Mouse (Mus musculus) midbrain, embryonic 12.5 days (tissue): ENCODE results near the gene Mpp4. TPM values are rescaled to one million over a fixed set of nuclear protein-coding genes. Genes with fewer than 3 reads are reported as not detected.

ENCODE experiments used
- ATAC-seq: fragments of 200-750 bp; cut with Nextera tagmentation; 2 replicates; pipeline ENCODE4 v1.8.0; 2017; ENCODE audit warnings: low read depth, moderate TSS enrichment, moderate library complexity; ENCODE audit not compliant: low FRiP score
- H3K27ac ChIP-seq: fragments of 300-500 bp; sonication (generic); replicated peaks from 2 replicates; pipeline ENCODE4 v1.5.1; 2016; ENCODE audit warnings: mild to moderate bottlenecking
- H3K27me3 ChIP-seq: fragments of 300-500 bp; sonication (generic); 2 replicates; pipeline ENCODE4 v1.6.1; 2016; ENCODE audit warnings: mild to moderate bottlenecking
- H3K36me3 ChIP-seq: fragments of 300-500 bp; sonication (generic); 2 replicates; pipeline ENCODE4 v1.6.1; 2016
- H3K4me1 ChIP-seq: fragments of 300-500 bp; sonication (generic); 2 replicates; pipeline ENCODE4 v1.6.1; 2016
- H3K4me2 ChIP-seq: fragments of 300-500 bp; sonication (generic); replicated peaks from 2 replicates; pipeline ENCODE4 v1.6.1; 2016; ENCODE audit warnings: mild to moderate bottlenecking, moderate library complexity
- H3K4me3 ChIP-seq: fragments of 300-500 bp; sonication (generic); 2 replicates; pipeline ENCODE4 v1.5.1; 2016; ENCODE audit warnings: mild to moderate bottlenecking
- H3K9ac ChIP-seq: fragments of 300-500 bp; sonication (generic); replicated peaks from 2 replicates; pipeline ENCODE4 v1.6.1; 2016; ENCODE audit warnings: mild to moderate bottlenecking, moderate library complexity
- H3K9me3 ChIP-seq: fragments of 300-500 bp; sonication (generic); 2 replicates; pipeline ENCODE4 v1.6.1; 2016; ENCODE audit warnings: mild to moderate bottlenecking
- WGBS: fragments of 180-500 bp; shearing (Covaris S2); methylation state at CpG from one replicate; pipeline ENCODE4 v1.1.7; 2016; 5-methylcytosine and 5-hydroxymethylcytosine counted together
- polyA plus RNA-seq: library from polyadenylated mRNA; unstranded; fragments of >200 nt; fragmentation: Nextera tagmentation; extraction: Ambion mirVana; gene quantifications from 2 replicates; pipeline ENCODE4 v1.2.1, GENCODE M21; 2016

Gene Mpp4
- polyA plus RNA-seq, 1 experiment from 2014 or later: 0.26 TPM

- Histone ChIP-seq H3K4me1 (no peaks in the 10 kb centered on the region), H3K4me2 (no peak overlapping the region), H3K27ac (no peak overlapping the region), H3K27me3 (no peaks in the 10 kb centered on the region), H3K4me3 (no peak overlapping the region), H3K9ac (no peak overlapping the region), H3K9me3 (no peaks in the 10 kb centered on the region), H3K36me3 (no peaks in the 10 kb centered on the region)
- WGBS: 78% methylated on average over 7 of the region's 7 CpGs
- no peak for ATAC-seq
These were observed 34.3 kb downstream of the Mpp4 start for GRCm38 (mm10) chr1:59128879-59129278.

- H3K36me3 ChIP-seq: no peaks in the 10 kb centered on the region
- H3K27ac ChIP-seq: no peak overlapping the region
- H3K4me2 ChIP-seq: no peak overlapping the region
- no peak for ATAC-seq
- no peaks in the 10 kb centered on the region for H3K9me3 ChIP-seq
- WGBS: 79% methylated on average over 5 of the region's 5 CpGs
- no peaks in the 10 kb centered on the region for H3K27me3 ChIP-seq
- no peak overlapping the region for H3K4me3 ChIP-seq
- H3K4me1 ChIP-seq: peaks cover 4% of the 10 kb centered on the region; the same call in 1 of the 2 replicates
- no peak overlapping the region for H3K9ac ChIP-seq
These were observed 37.6 kb downstream of the Mpp4 start for GRCm38 (mm10) chr1:59125558-59125957.

- peak within 1 kb of the TSS; percentile 61 for H3K4me3 ChIP-seq
- H3K36me3 ChIP-seq: peaks cover 10% of the 10 kb centered on the region; the same call in 1 of the 2 replicates
- peak within 1 kb of the TSS; percentile 96 for H3K9ac ChIP-seq
- H3K4me1 ChIP-seq: peaks cover 12% of the 10 kb centered on the region
- peak within 1 kb of the TSS; percentile 90 for H3K27ac ChIP-seq
- no peaks in the 10 kb centered on the region for H3K27me3 ChIP-seq
- peak; percentile 99 for ATAC-seq
- H3K9me3 ChIP-seq: no peaks in the 10 kb centered on the region
- peak within 1 kb of the TSS; percentile 87 for H3K4me2 ChIP-seq
- WGBS: under 1% methylated on average over 69 of the region's 74 CpGs
These were observed 43.3 kb downstream of the Mpp4 start, which contains the start of gene Tmem237 for GRCm38 (mm10) chr1:59119720-59120457. Gene Tmem237 (minus strand): TSS chr1:59120408.

GRCm38 (mm10) chr1:59110524-59110923 is 52.7 kb downstream of the Mpp4 start:
- no peak overlapping the region for H3K4me2 ChIP-seq
- 91% methylated on average over 8 of the region's 8 CpGs for WGBS
- H3K9ac ChIP-seq: no peak overlapping the region
- peaks cover 68% of the 10 kb centered on the region for H3K36me3 ChIP-seq
- no peak for ATAC-seq
- no peaks in the 10 kb centered on the region for H3K4me1 ChIP-seq
- no peaks in the 10 kb centered on the region for H3K9me3 ChIP-seq
- no peak overlapping the region for H3K27ac ChIP-seq
- H3K27me3 ChIP-seq: no peaks in the 10 kb centered on the region
- H3K4me3 ChIP-seq: no peak overlapping the region

GRCm38 (mm10) chr1:59102071-59102470 is 61.1 kb downstream of the Mpp4 start:
- WGBS: 88% methylated on average over 6 of the region's 6 CpGs
- no peak overlapping the region for H3K4me2 ChIP-seq
- no peaks in the 10 kb centered on the region for H3K4me1 ChIP-seq
- no peaks in the 10 kb centered on the region for H3K27me3 ChIP-seq
- H3K9me3 ChIP-seq: no peaks in the 10 kb centered on the region
- ATAC-seq: no peak
- H3K36me3 ChIP-seq: peaks cover 51% of the 10 kb centered on the region
- no peak overlapping the region for H3K9ac ChIP-seq
- H3K27ac ChIP-seq: no peak overlapping the region
- H3K4me3 ChIP-seq: no peak overlapping the region

GRCm38 (mm10) chr1:59101020-59101419 is 62.2 kb downstream of the Mpp4 start:
- WGBS: 94% methylated on average over 5 of the region's 5 CpGs

GRCm38 (mm10) chr1:59094705-59095104 is 68.5 kb downstream of the Mpp4 start, which contains the start of gene C2cd6:
Gene C2cd6 (minus strand): TSS chr1:59094900.
- Histone ChIP-seq H3K27ac (no peak within 1 kb of the TSS), H3K9me3 (no peaks in the 10 kb centered on the region), H3K4me2 (no peak within 1 kb of the TSS), H3K36me3 (peaks cover 10% of the 10 kb centered on the region), H3K4me1 (no peaks in the 10 kb centered on the region), H3K4me3 (no peak within 1 kb of the TSS), H3K27me3 (no peaks in the 10 kb centered on the region), H3K9ac (no peak within 1 kb of the TSS)
- ATAC-seq: no peak
- WGBS: 95% methylated on average over 19 of the region's 19 CpGs

More at GRCm38 (mm10) chr1:59101020-59101419, 62.2 kb downstream of the Mpp4 start:
- Histone ChIP-seq H3K27me3 (no peaks in the 10 kb centered on the region), H3K9me3 (no peaks in the 10 kb centered on the region), H3K9ac (no peak overlapping the region), H3K36me3 (peaks cover 42% of the 10 kb centered on the region), H3K4me2 (no peak overlapping the region), H3K27ac (no peak overlapping the region), H3K4me1 (no peaks in the 10 kb centered on the region), H3K4me3 (no peak overlapping the region)
- no peak for ATAC-seq

Other genes with a start within 250 kb of the Mpp4 start
- gene Trak2, start 190.0 kb downstream of the Mpp4 start, polyA plus RNA-seq: 19.9 and 20.4 TPM in 2 replicates
- gene Stradb, start 189.9 kb downstream of the Mpp4 start, polyA plus RNA-seq: 40.8 and 46.2 TPM in 2 replicates
- gene C2cd6, start 68.5 kb downstream of the Mpp4 start, polyA plus RNA-seq: not detected in 2 replicates
- gene Tmem237, start 43.0 kb downstream of the Mpp4 start, polyA plus RNA-seq: 44.2 and 44.4 TPM in 2 replicates
- 22.5 and 23.0 TPM in 2 replicates for gene Als2, start 73.8 kb upstream of the Mpp4 start, polyA plus RNA-seq
- 0.21 and 0.28 TPM in 2 replicates for gene Cdk15, start 93.5 kb upstream of the Mpp4 start, polyA plus RNA-seq